Mouse (Mus musculus) B cell, adult 2 months (primary cell): ENCODE measurements around the gene Thnsl2.

Experiments
- DNase-seq, 2 experiments: peaks; one replicate each; pipeline ENCODE4 v3.0.0; 2022

The Thnsl2 gene

GRCm38 (mm10) chr6:71130269-71130668 is 14.0 kb downstream of the Thnsl2 start:
- DNase-seq = no peak

- no peak for DNase-seq
These were observed 15.2 kb downstream of the Thnsl2 start for GRCm38 (mm10) chr6:71129071-71129470.

- DNase-seq = no peak
These were observed 17.9 kb downstream of the Thnsl2 start for GRCm38 (mm10) chr6:71126290-71126689.

GRCm38 (mm10) chr6:71125043-71125893 is 19.0 kb downstream of the Thnsl2 start:
- peak; percentile 66 to 67 for DNase-seq

GRCm38 (mm10) chr6:71119577-71120254 is 24.5 kb downstream of the Thnsl2 start:
- DNase-seq = no peak

GRCm38 (mm10) chr6:71111419-71112113 is 32.7 kb downstream of the Thnsl2 start:
- DNase-seq = no peak

- DNase-seq = no peak
These were observed 37.9 kb downstream of the Thnsl2 start for GRCm38 (mm10) chr6:71106170-71106945.

GRCm38 (mm10) chr6:71096126-71096525 is 48.1 kb downstream of the Thnsl2 start:
- DNase-seq = no peak

GRCm38 (mm10) chr6:71094693-71095092 is 49.5 kb downstream of the Thnsl2 start:
- no peak for DNase-seq

GRCm38 (mm10) chr6:71093686-71094085 is 50.6 kb downstream of the Thnsl2 start:
- no peak for DNase-seq

- DNase-seq = no peak
These were observed 53.8 kb downstream of the Thnsl2 start for GRCm38 (mm10) chr6:71090475-71090874.

GRCm38 (mm10) chr6:71089735-71090134 is 54.5 kb downstream of the Thnsl2 start:
- DNase-seq = no peak

GRCm38 (mm10) chr6:71088992-71089391 is 55.2 kb downstream of the Thnsl2 start:
- DNase-seq = no peak

- no peak for DNase-seq
These were observed 60.8 kb downstream of the Thnsl2 start for GRCm38 (mm10) chr6:71083441-71083840.

GRCm38 (mm10) chr6:71082084-71082483 is 62.2 kb downstream of the Thnsl2 start:
- no peak for DNase-seq

- no peak for DNase-seq
These were observed 63.0 kb downstream of the Thnsl2 start for GRCm38 (mm10) chr6:71081230-71081629.
